Mouse (Mus musculus) neural tube, embryonic 12.5 days (tissue): ENCODE measurements at regions not wholly inside any gene's neighbourhood (a gene's known extent, or its start where the extent isn't known, plus 50 kb on each side); places are given as distances from the start of the nearest gene placed in this dataset.

Experiments
- ATAC-seq: fragments of 200-750 bp; cut with Nextera tagmentation; 2 replicates; pipeline ENCODE4 v1.8.0; 2017; ENCODE audit warnings: low read depth, mild to moderate bottlenecking, moderate TSS enrichment, moderate library complexity; ENCODE audit not compliant: low FRiP score
- H3K27ac ChIP-seq: fragments of 300-500 bp; sonication (generic); 2 replicates; pipeline ENCODE4 v1.5.1; 2016
- H3K27me3 ChIP-seq: fragments of 300-500 bp; sonication (generic); replicated peaks from 2 replicates; pipeline ENCODE4 v1.6.1; 2016; ENCODE audit warnings: mild to moderate bottlenecking
- H3K36me3 ChIP-seq: fragments of 300-500 bp; sonication (generic); 2 replicates; pipeline ENCODE4 v1.6.1; 2016; ENCODE audit warnings: mild to moderate bottlenecking
- H3K4me1 ChIP-seq: fragments of 300-500 bp; sonication (generic); 2 replicates; pipeline ENCODE4 v1.6.1; 2016
- H3K4me2 ChIP-seq: fragments of 300-500 bp; sonication (generic); replicated peaks from 2 replicates; pipeline ENCODE4 v1.6.1; 2016; ENCODE audit warnings: mild to moderate bottlenecking
- H3K4me3 ChIP-seq: fragments of 300-500 bp; sonication (generic); 2 replicates; pipeline ENCODE4 v1.5.1; 2016
- H3K9ac ChIP-seq: fragments of 300-500 bp; sonication (generic); 2 replicates; pipeline ENCODE4 v1.6.1; 2016; ENCODE audit warnings: mild to moderate bottlenecking
- H3K9me3 ChIP-seq: fragments of 300-500 bp; sonication (generic); 2 replicates; pipeline ENCODE4 v1.6.1; 2016; ENCODE audit warnings: mild to moderate bottlenecking
- WGBS: fragments of 180-500 bp; shearing (Covaris S2); methylation state at CpG from one replicate; pipeline ENCODE4 v1.1.7; 2016; 5-methylcytosine and 5-hydroxymethylcytosine counted together

GRCm38 (mm10) chr10:42108294-42109014 is 90.2 kb upstream of the Armc2 start:
- H3K4me3 ChIP-seq = no peak overlapping the region
- H3K4me2 ChIP-seq = no peak overlapping the region
- H3K4me1 ChIP-seq = peaks cover 7% of the 10 kb centered on the region; the same call in 1 of the 2 replicates
- no peaks in the 10 kb centered on the region for H3K27me3 ChIP-seq
- H3K9me3 ChIP-seq = peaks cover 6% of the 10 kb centered on the region; the same call in 1 of the 2 replicates
- no peak overlapping the region for H3K9ac ChIP-seq
- H3K27ac ChIP-seq = no peak overlapping the region
- no peaks in the 10 kb centered on the region for H3K36me3 ChIP-seq
- ATAC-seq = no peak
- 42% methylated on average over 8 of the region's 8 CpGs for WGBS

- 73% methylated on average over 12 of the region's 12 CpGs for WGBS
- H3K36me3 ChIP-seq = no peaks in the 10 kb centered on the region
- H3K4me1 ChIP-seq = peaks cover 7% of the 10 kb centered on the region; the same call in 1 of the 2 replicates
- no peak overlapping the region for H3K27ac ChIP-seq
- no peak overlapping the region for H3K4me2 ChIP-seq
- H3K9ac ChIP-seq = no peak overlapping the region
- no peaks in the 10 kb centered on the region for H3K27me3 ChIP-seq
- no peak overlapping the region for H3K4me3 ChIP-seq
- H3K9me3 ChIP-seq = peaks cover 6% of the 10 kb centered on the region; the same call in 1 of the 2 replicates
- no peak for ATAC-seq
Measured at GRCm38 (mm10) chr10:42107437-42108293, 89.4 kb upstream of the Armc2 start.

GRCm38 (mm10) chr10:42106611-42107010 is 88.4 kb upstream of the Armc2 start:
- no peak overlapping the region for H3K4me2 ChIP-seq
- WGBS = 95% methylated on average over 9 of the region's 9 CpGs
- no peak overlapping the region for H3K9ac ChIP-seq
- no peak overlapping the region for H3K27ac ChIP-seq
- H3K36me3 ChIP-seq = no peaks in the 10 kb centered on the region
- peaks cover 6% of the 10 kb centered on the region; the same call in 1 of the 2 replicates for H3K9me3 ChIP-seq
- no peaks in the 10 kb centered on the region for H3K27me3 ChIP-seq
- ATAC-seq = no peak
- H3K4me1 ChIP-seq = peaks cover 7% of the 10 kb centered on the region; the same call in 1 of the 2 replicates
- H3K4me3 ChIP-seq = no peak overlapping the region

- 88% methylated on average over 7 of the region's 7 CpGs for WGBS
- H3K36me3 ChIP-seq = no peaks in the 10 kb centered on the region
- H3K4me1 ChIP-seq = peaks cover 7% of the 10 kb centered on the region; the same call in 1 of the 2 replicates
- no peak overlapping the region for H3K9ac ChIP-seq
- no peak overlapping the region for H3K4me2 ChIP-seq
- peaks cover 6% of the 10 kb centered on the region; the same call in 1 of the 2 replicates for H3K9me3 ChIP-seq
- H3K27ac ChIP-seq = no peak overlapping the region
- ATAC-seq = no peak
- H3K4me3 ChIP-seq = no peak overlapping the region
- H3K27me3 ChIP-seq = no peaks in the 10 kb centered on the region
Measured at GRCm38 (mm10) chr10:42105083-42105482, 86.8 kb upstream of the Armc2 start.

- no peak overlapping the region for H3K27ac ChIP-seq
- H3K9me3 ChIP-seq = peaks cover 6% of the 10 kb centered on the region; the same call in 1 of the 2 replicates
- H3K9ac ChIP-seq = no peak overlapping the region
- H3K4me1 ChIP-seq = no peaks in the 10 kb centered on the region
- H3K27me3 ChIP-seq = no peaks in the 10 kb centered on the region
- H3K36me3 ChIP-seq = no peaks in the 10 kb centered on the region
- H3K4me3 ChIP-seq = no peak overlapping the region
- 85% methylated on average over 8 of the region's 8 CpGs for WGBS
- H3K4me2 ChIP-seq = no peak overlapping the region
- no peak for ATAC-seq
Measured at GRCm38 (mm10) chr10:42102320-42102719, 84.1 kb upstream of the Armc2 start.

GRCm38 (mm10) chr10:42101096-42101495 is 82.9 kb upstream of the Armc2 start:
- Histone ChIP-seq H3K9me3 (peaks cover 6% of the 10 kb centered on the region; the same call in 1 of the 2 replicates), H3K36me3 (no peaks in the 10 kb centered on the region), H3K4me2 (no peak overlapping the region), H3K4me1 (no peaks in the 10 kb centered on the region), H3K9ac (no peak overlapping the region), H3K4me3 (no peak overlapping the region), H3K27me3 (no peaks in the 10 kb centered on the region), H3K27ac (no peak overlapping the region)
- WGBS = 92% methylated on average over 6 of the region's 6 CpGs
- ATAC-seq = no peak

GRCm38 (mm10) chr10:42096924-42097323 is 78.7 kb upstream of the Armc2 start:
- ATAC-seq = no peak
- no peak overlapping the region for H3K27ac ChIP-seq
- H3K4me2 ChIP-seq = no peak overlapping the region
- H3K4me3 ChIP-seq = no peak overlapping the region
- WGBS = 92% methylated on average over 6 of the region's 6 CpGs
- no peak overlapping the region for H3K9ac ChIP-seq
- H3K27me3 ChIP-seq = no peaks in the 10 kb centered on the region
- H3K36me3 ChIP-seq = no peaks in the 10 kb centered on the region
- H3K4me1 ChIP-seq = peaks cover 7% of the 10 kb centered on the region; the same call in 1 of the 2 replicates
- no peaks in the 10 kb centered on the region for H3K9me3 ChIP-seq

GRCm38 (mm10) chr10:42095986-42096385 is 77.7 kb upstream of the Armc2 start:
- H3K27me3 ChIP-seq = no peaks in the 10 kb centered on the region
- ATAC-seq = no peak
- WGBS = 94% methylated on average over 10 of the region's 10 CpGs
- H3K9me3 ChIP-seq = no peaks in the 10 kb centered on the region
- H3K9ac ChIP-seq = no peak overlapping the region
- no peaks in the 10 kb centered on the region for H3K36me3 ChIP-seq
- H3K27ac ChIP-seq = no peak overlapping the region
- peaks cover 7% of the 10 kb centered on the region; the same call in 1 of the 2 replicates for H3K4me1 ChIP-seq
- no peak overlapping the region for H3K4me3 ChIP-seq
- H3K4me2 ChIP-seq = no peak overlapping the region

GRCm38 (mm10) chr10:42094274-42095000 is 76.2 kb upstream of the Armc2 start:
- no peaks in the 10 kb centered on the region for H3K9me3 ChIP-seq
- H3K27ac ChIP-seq = no peak overlapping the region

GRCm38 (mm10) chr10:42093176-42093759 is 75.0 kb upstream of the Armc2 start:
- H3K4me3 ChIP-seq = no peak overlapping the region
- H3K27ac ChIP-seq = no peak overlapping the region
- no peaks in the 10 kb centered on the region for H3K36me3 ChIP-seq
- ATAC-seq = no peak
- H3K4me2 ChIP-seq = no peak overlapping the region
- peaks cover 21% of the 10 kb centered on the region for H3K4me1 ChIP-seq
- H3K9ac ChIP-seq = no peak overlapping the region
- no peaks in the 10 kb centered on the region for H3K27me3 ChIP-seq
- 92% methylated on average over 8 of the region's 8 CpGs for WGBS
- H3K9me3 ChIP-seq = no peaks in the 10 kb centered on the region

More at GRCm38 (mm10) chr10:42094274-42095000, 76.2 kb upstream of the Armc2 start:
- no peak overlapping the region for H3K4me2 ChIP-seq
- H3K36me3 ChIP-seq = no peaks in the 10 kb centered on the region
- H3K9ac ChIP-seq = no peak overlapping the region
- peaks cover 15% of the 10 kb centered on the region for H3K4me1 ChIP-seq
- no peak overlapping the region for H3K4me3 ChIP-seq
- ATAC-seq = no peak
- no peaks in the 10 kb centered on the region for H3K27me3 ChIP-seq
- 87% methylated on average over 24 of the region's 24 CpGs for WGBS

GRCm38 (mm10) chr10:42092500-42092899 is 74.3 kb upstream of the Armc2 start:
- no peak overlapping the region for H3K4me3 ChIP-seq
- no peak overlapping the region for H3K4me2 ChIP-seq
- WGBS = 56% methylated on average over 6 of the region's 6 CpGs
- no peaks in the 10 kb centered on the region for H3K27me3 ChIP-seq
- H3K9ac ChIP-seq = no peak overlapping the region
- no peak overlapping the region for H3K27ac ChIP-seq
- ATAC-seq = no peak
- no peaks in the 10 kb centered on the region for H3K36me3 ChIP-seq
- H3K9me3 ChIP-seq = no peaks in the 10 kb centered on the region
- H3K4me1 ChIP-seq = peaks cover 21% of the 10 kb centered on the region
